Mouse (Mus musculus): Measurements from ENCODE around the gene Daam1. TPM values are rescaled to one million over a fixed set of nuclear protein-coding genes. Genes with fewer than 3 reads are reported as not detected.
A peak's percentile ranks its signal among the peaks of the same experiment; 100 is the strongest.

Gene Daam1
- polyA plus RNA-seq, 1 experiment from 2014 or later, result 21.6 TPM

DNA sequence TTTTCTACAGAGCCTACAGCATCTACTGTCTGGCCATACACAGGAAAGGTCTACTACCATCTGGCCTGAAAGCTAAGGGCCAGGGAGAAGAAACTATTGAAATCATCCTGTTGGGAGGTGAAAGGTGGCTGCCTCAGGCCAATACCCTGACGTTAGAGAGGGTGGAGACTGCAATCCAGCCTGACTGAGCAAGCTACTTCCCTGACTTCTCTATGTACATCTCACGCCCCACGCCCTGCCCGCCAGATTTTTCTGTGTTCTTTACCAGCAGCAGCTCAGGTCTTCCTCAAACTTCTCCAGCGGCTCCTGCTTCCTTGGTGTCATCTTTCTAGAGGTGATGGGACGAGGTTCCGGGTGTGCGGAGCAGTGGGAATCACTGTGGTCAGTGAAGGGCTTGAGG lies 58.4 kb downstream of the Daam1 start:
- no peak for ATAC-seq (replicated peaks; ENCODE audit: extremely low read depth, insufficient read depth, low FRiP score)
- Histone ChIP-seq H3K9me3 (replicated peaks; ENCODE audit: control insufficient read depth, low read length) (no peaks in the 10 kb centered on the region), H3K4me3 (ENCODE audit: low read length) (no peak overlapping the region), H3K36me3 (ENCODE audit: control insufficient read depth, insufficient read depth) (0 out of 2 replicates have a peak, but pooled peaks cover 3% of the 10 kb centered on the region), H3K4me1 (ENCODE audit: control insufficient read depth, insufficient read depth, low read length) (peaks cover 68% of the 10 kb centered on the region), H3K27me3 (ENCODE audit: control insufficient read depth, insufficient read depth, low read length) (no peaks in the 10 kb centered on the region), H3K4me2 (ENCODE audit: low read depth, low read length) (no peak overlapping the region), H3K9ac (ENCODE audit: low read length) (no peak overlapping the region), H3K27ac (ENCODE audit: low read length) (peak overlapping the region; percentile 96)
- WGBS, result 71% methylated on average over 8 of the region's 8 CpGs

DNA sequence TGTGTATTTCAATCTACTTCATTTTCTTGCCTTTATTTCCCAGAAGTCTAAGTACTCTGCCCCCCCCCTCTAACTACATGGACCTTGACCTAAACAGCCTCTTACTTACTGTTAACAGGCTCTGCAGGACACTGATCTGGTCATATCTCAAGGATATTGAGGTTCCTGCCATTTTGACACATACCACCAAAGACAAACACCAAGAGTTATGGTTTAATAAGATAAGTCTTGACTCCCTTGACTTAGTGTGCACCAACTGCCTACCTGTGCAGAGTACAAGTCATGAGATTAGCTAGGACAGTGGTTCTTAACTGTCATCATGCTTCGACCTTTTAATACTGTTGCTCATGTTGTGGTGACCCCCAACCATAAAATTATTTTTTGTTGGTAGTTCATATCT lies 59.4 kb downstream of the Daam1 start:
- no peak overlapping the region for H3K4me3 ChIP-seq (ENCODE audit: low read length)
- WGBS, result 95% methylated on average over 1 of the region's 1 CpGs
- H3K4me1 ChIP-seq (ENCODE audit: control insufficient read depth, insufficient read depth, low read length), result peaks cover 58% of the 10 kb centered on the region
- H3K27ac ChIP-seq (ENCODE audit: low read length), result no peak overlapping the region
- H3K9me3 ChIP-seq (replicated peaks; ENCODE audit: control insufficient read depth, low read length), result no peaks in the 10 kb centered on the region
- H3K4me2 ChIP-seq (ENCODE audit: low read depth, low read length), result no peak overlapping the region
- no peaks in the 10 kb centered on the region for H3K27me3 ChIP-seq (ENCODE audit: control insufficient read depth, insufficient read depth, low read length)
- H3K36me3 ChIP-seq (ENCODE audit: control insufficient read depth, insufficient read depth), result 0 out of 2 replicates have a peak, but pooled peaks cover 3% of the 10 kb centered on the region
- no peak for ATAC-seq (replicated peaks; ENCODE audit: extremely low read depth, insufficient read depth, low FRiP score)
- H3K9ac ChIP-seq (ENCODE audit: low read length), result no peak overlapping the region

DNA sequence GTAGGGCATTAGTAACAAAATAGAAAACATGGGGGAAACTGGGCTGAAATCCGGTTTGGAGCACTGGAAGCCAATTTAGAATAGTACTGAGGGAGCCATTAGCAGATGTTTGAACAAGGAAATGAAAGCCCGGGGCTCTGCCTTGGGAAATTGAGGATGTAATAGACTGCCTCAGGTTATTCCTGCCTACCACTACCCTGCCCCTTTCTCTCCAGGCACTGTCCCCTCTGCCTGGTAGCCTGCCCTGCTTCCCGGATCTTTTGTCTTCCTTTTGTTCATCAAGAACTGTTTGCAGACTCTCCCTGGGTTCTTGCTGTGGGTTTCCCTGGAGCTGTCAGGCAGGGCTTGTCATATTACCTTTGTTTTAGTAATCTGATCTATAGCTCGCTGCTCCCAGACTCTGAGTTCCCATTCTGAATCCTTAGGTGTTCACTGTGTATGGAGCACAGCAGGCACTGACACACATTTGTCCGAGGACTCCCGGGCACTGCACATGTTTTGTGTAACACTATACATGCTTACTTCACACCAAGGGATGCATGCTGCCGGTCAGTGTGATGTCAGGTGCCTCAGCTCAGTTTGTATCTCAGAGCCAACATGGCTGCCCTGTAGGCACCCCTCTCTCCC lies 61.0 kb downstream of the Daam1 start:
- H3K27me3 ChIP-seq (ENCODE audit: control insufficient read depth, insufficient read depth, low read length), result no peaks in the 10 kb centered on the region
- no peak for ATAC-seq (replicated peaks; ENCODE audit: extremely low read depth, insufficient read depth, low FRiP score)
- no peaks in the 10 kb centered on the region for H3K9me3 ChIP-seq (replicated peaks; ENCODE audit: control insufficient read depth, low read length)
- H3K36me3 ChIP-seq (ENCODE audit: control insufficient read depth, insufficient read depth), result peaks cover 10% of the 10 kb centered on the region
- no peak overlapping the region for H3K27ac ChIP-seq (ENCODE audit: low read length)
- H3K4me3 ChIP-seq (ENCODE audit: low read length), result no peak overlapping the region
- peaks cover 49% of the 10 kb centered on the region for H3K4me1 ChIP-seq (ENCODE audit: control insufficient read depth, insufficient read depth, low read length)
- H3K9ac ChIP-seq (ENCODE audit: low read length), result no peak overlapping the region
- 68% methylated on average over 7 of the region's 7 CpGs for WGBS
- no peak overlapping the region for H3K4me2 ChIP-seq (ENCODE audit: low read depth, low read length)

DNA sequence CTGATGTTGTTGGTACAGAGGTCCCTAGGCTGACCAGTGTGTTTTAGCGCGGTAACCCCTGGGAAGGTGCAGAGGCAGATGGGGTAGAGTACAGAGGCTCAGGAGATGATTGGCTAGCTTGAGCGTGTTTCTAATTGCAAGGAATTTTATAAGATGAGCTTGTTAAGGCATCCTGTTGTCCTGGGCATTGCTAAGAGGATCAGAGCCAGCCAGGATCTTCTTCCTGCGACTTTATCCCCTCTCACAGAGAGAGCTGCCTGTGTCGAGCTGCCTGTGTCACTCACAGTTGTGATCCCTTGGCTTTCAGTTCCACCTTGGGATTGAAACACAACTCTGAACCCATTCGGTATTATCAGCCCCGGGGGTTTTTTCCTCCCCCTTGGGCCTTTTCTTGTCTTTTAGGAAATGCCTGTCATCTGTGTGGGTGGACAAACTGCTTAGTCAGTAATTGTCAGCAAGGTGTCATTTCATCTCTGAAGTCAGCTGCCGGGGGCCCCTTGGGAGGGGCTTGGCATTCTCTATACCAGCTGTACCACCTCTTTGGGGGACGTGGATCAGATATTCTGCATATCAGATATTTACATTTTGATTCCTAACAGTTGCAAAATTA lies 62.2 kb downstream of the Daam1 start:
- Histone ChIP-seq H3K9me3 (replicated peaks; ENCODE audit: control insufficient read depth, low read length) (no peaks in the 10 kb centered on the region), H3K36me3 (ENCODE audit: control insufficient read depth, insufficient read depth) (peaks cover 16% of the 10 kb centered on the region), H3K4me3 (ENCODE audit: low read length) (no peak overlapping the region), H3K27me3 (ENCODE audit: control insufficient read depth, insufficient read depth, low read length) (no peaks in the 10 kb centered on the region), H3K4me2 (ENCODE audit: low read depth, low read length) (no peak overlapping the region), H3K9ac (ENCODE audit: low read length) (peak overlapping the region; percentile 19; the same call in 1 of the 2 replicates), H3K4me1 (ENCODE audit: control insufficient read depth, insufficient read depth, low read length) (peaks cover 40% of the 10 kb centered on the region), H3K27ac (ENCODE audit: low read length) (peak overlapping the region; percentile 14; the same call in 1 of the 2 replicates)
- ATAC-seq (replicated peaks; ENCODE audit: extremely low read depth, insufficient read depth, low FRiP score), result no peak
- WGBS, result 46% methylated on average over 9 of the region's 9 CpGs

DNA sequence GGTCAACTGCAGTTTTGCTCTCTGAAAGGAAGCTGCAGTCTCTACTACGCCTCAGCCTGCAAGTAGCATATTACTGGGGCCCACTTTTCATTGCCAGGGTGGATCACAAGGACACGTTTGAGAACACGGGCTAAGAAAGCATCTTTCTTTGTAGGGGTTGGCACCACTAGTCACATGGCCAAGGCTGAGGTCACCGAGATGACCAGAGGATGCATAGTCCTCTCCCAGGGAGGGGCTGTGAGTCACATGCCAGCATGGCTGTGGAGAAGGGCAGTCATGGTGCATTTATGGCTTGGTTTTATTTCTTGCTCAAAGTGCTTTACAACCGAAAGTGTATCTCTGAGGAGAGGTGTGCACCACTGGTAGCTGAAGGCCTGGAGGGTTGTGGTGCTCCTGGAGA lies 67.4 kb downstream of the Daam1 start:
- WGBS, result 79% methylated on average over 5 of the region's 5 CpGs
- no peak overlapping the region for H3K4me3 ChIP-seq (ENCODE audit: low read length)
- H3K9me3 ChIP-seq (replicated peaks; ENCODE audit: control insufficient read depth, low read length), result no peaks in the 10 kb centered on the region; the same call in 1 of the 2 replicates
- ATAC-seq (replicated peaks; ENCODE audit: extremely low read depth, insufficient read depth, low FRiP score), result no peak
- no peak overlapping the region for H3K9ac ChIP-seq (ENCODE audit: low read length)
- no peak overlapping the region for H3K4me2 ChIP-seq (ENCODE audit: low read depth, low read length)
- H3K4me1 ChIP-seq (ENCODE audit: control insufficient read depth, insufficient read depth, low read length), result peaks cover 29% of the 10 kb centered on the region
- peaks cover 31% of the 10 kb centered on the region for H3K36me3 ChIP-seq (ENCODE audit: control insufficient read depth, insufficient read depth)
- H3K27me3 ChIP-seq (ENCODE audit: control insufficient read depth, insufficient read depth, low read length), result no peaks in the 10 kb centered on the region
- no peak overlapping the region; the same call in 1 of the 2 replicates for H3K27ac ChIP-seq (ENCODE audit: low read length)

DNA sequence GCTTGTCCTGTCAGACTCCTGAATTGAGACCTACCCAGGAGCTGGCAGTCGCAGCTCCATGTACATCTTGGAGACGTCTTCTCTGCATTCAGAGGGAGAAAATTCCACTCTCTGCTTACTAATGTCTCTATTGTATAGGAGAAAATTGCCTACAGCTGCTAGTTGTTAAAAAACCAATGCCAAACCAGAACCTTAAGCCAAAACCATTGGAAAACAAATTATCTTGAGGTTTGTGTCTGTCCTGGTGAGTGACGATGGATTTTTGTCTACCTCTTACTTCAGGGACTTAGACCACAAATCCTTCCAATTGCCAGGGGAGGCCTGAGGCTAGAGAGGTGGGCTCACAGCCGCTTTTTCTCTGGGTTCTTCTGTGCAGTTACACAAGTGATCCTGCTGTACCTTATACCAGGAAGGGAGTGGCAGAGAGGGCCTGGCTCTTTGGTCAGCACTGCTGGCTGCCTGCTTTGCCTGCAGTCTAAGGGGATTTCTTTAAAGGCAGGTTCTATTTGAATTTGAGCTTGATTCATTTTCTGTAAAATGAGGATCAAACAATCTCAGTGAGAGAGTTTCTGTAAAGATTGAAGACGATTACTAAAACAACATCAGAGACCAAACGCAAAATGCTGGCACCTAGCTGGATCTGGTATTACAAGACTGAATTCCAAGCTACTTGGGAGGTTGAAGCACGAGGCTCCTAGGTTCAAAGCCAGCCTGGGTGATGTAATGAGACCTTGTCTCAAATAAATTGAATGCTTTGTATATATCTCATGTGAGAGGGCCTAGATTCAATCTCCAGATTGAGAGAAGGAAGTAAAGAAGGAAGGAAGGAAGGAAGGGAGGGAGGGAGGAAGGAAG lies 68.0 kb downstream of the Daam1 start:
- H3K4me1 ChIP-seq (ENCODE audit: control insufficient read depth, insufficient read depth, low read length), result peaks cover 25% of the 10 kb centered on the region
- no peak overlapping the region for H3K4me2 ChIP-seq (ENCODE audit: low read depth, low read length)
- 69% methylated on average over 7 of the region's 7 CpGs for WGBS
- H3K36me3 ChIP-seq (ENCODE audit: control insufficient read depth, insufficient read depth), result peaks cover 33% of the 10 kb centered on the region
- peak overlapping the region; percentile 63 for H3K27ac ChIP-seq (ENCODE audit: low read length)
- no peaks in the 10 kb centered on the region for H3K27me3 ChIP-seq (ENCODE audit: control insufficient read depth, insufficient read depth, low read length)
- no peaks in the 10 kb centered on the region; the same call in 1 of the 2 replicates for H3K9me3 ChIP-seq (replicated peaks; ENCODE audit: control insufficient read depth, low read length)
- ATAC-seq (replicated peaks; ENCODE audit: extremely low read depth, insufficient read depth, low FRiP score), result no peak
- H3K9ac ChIP-seq (ENCODE audit: low read length), result no peak overlapping the region
- H3K4me3 ChIP-seq (ENCODE audit: low read length), result no peak overlapping the region

DNA sequence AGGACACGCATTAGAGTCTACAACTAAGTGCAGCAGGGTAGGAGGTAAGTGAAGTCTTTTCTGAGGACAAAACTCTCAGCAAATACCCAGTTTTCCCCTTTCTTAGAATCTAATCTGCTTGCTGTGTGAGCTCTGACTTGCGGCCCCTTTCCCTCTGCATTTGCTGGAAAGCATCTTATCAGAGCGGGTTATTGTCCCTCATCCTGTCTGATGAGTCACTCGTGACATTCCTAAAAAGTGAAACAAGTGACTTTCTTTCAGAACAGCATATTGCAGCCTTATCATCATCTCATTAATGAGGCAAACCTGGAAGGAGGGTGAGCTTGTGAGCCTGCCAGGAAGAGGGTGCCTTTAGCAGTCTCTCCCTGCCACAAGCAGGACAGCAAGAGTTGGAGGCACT lies 68.7 kb downstream of the Daam1 start:
- no peak overlapping the region for H3K4me2 ChIP-seq (ENCODE audit: low read depth, low read length)
- no peak for ATAC-seq (replicated peaks; ENCODE audit: extremely low read depth, insufficient read depth, low FRiP score)
- WGBS, result 44% methylated on average over 4 of the region's 4 CpGs
- H3K9me3 ChIP-seq (replicated peaks; ENCODE audit: control insufficient read depth, low read length), result no peaks in the 10 kb centered on the region; the same call in 1 of the 2 replicates
- H3K9ac ChIP-seq (ENCODE audit: low read length), result no peak overlapping the region
- H3K4me3 ChIP-seq (ENCODE audit: low read length), result no peak overlapping the region
- peaks cover 33% of the 10 kb centered on the region for H3K36me3 ChIP-seq (ENCODE audit: control insufficient read depth, insufficient read depth)
- peak overlapping the region; percentile 63 for H3K27ac ChIP-seq (ENCODE audit: low read length)
- H3K4me1 ChIP-seq (ENCODE audit: control insufficient read depth, insufficient read depth, low read length), result peaks cover 30% of the 10 kb centered on the region
- H3K27me3 ChIP-seq (ENCODE audit: control insufficient read depth, insufficient read depth, low read length), result no peaks in the 10 kb centered on the region

DNA sequence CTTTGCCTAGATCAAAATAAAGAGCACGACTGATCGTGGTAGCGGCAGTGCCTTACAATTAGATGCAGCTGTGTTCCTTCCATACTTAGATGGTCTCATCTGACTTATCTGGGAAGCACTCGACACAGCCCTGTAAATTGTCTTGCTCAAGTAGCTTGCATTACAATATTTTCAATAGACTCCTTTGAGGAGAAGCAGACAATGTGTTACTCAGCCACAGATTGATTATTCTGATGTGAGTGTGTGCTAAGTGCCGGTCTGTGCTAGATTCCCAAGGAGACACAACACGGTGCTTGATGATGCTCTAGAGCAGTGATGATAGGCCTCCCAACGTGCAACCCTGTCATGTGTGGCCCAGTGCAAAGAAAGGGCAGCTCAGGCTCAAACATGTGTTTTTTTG lies 70.3 kb downstream of the Daam1 start:
- H3K36me3 ChIP-seq (ENCODE audit: control insufficient read depth, insufficient read depth), result peaks cover 31% of the 10 kb centered on the region
- no peak overlapping the region for H3K27ac ChIP-seq (ENCODE audit: low read length)
- H3K4me2 ChIP-seq (ENCODE audit: low read depth, low read length), result no peak overlapping the region
- ATAC-seq (replicated peaks; ENCODE audit: extremely low read depth, insufficient read depth, low FRiP score), result no peak
- H3K9me3 ChIP-seq (replicated peaks; ENCODE audit: control insufficient read depth, low read length), result no peaks in the 10 kb centered on the region; the same call in 1 of the 2 replicates
- H3K9ac ChIP-seq (ENCODE audit: low read length), result no peak overlapping the region
- H3K4me1 ChIP-seq (ENCODE audit: control insufficient read depth, insufficient read depth, low read length), result peaks cover 32% of the 10 kb centered on the region
- no peak overlapping the region for H3K4me3 ChIP-seq (ENCODE audit: low read length)
- no peaks in the 10 kb centered on the region for H3K27me3 ChIP-seq (ENCODE audit: control insufficient read depth, insufficient read depth, low read length)
- 45% methylated on average over 7 of the region's 7 CpGs for WGBS

DNA sequence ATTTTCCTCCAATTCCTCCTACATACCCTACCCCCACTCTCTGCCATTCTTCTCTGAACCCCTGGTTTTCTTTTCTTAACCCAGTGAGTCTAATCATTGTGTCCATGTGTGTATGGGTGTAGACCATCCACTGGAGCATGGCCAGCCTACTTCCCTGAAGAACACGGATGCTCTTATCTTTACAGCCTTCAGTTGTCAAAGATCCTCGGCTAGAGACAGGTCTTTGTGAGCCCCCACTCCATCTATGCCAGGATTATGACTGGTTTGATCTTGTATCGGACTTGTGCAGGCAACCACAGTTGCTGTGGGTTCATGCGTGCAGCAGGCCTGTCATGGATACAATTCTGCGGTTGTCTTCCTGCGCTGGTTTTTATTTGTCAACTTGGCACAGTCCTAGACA lies 71.0 kb downstream of the Daam1 start:
- H3K9ac ChIP-seq (ENCODE audit: low read length), result no peak overlapping the region
- 83% methylated on average over 6 of the region's 6 CpGs for WGBS

More for the DNA sequence above, 71.0 kb downstream of the Daam1 start:
- Histone ChIP-seq H3K9me3 (replicated peaks; ENCODE audit: control insufficient read depth, low read length) (no peaks in the 10 kb centered on the region; the same call in 1 of the 2 replicates), H3K4me3 (ENCODE audit: low read length) (no peak overlapping the region), H3K27ac (ENCODE audit: low read length) (no peak overlapping the region), H3K4me2 (ENCODE audit: low read depth, low read length) (no peak overlapping the region), H3K36me3 (ENCODE audit: control insufficient read depth, insufficient read depth) (peaks cover 25% of the 10 kb centered on the region), H3K27me3 (ENCODE audit: control insufficient read depth, insufficient read depth, low read length) (no peaks in the 10 kb centered on the region), H3K4me1 (ENCODE audit: control insufficient read depth, insufficient read depth, low read length) (peaks cover 33% of the 10 kb centered on the region)
- no peak for ATAC-seq (replicated peaks; ENCODE audit: extremely low read depth, insufficient read depth, low FRiP score)

All from heart, embryonic 16.5 days (tissue).